Mouse (Mus musculus) urinary bladder, postnatal 25 days (tissue): ENCODE data around the gene Daam2.

ENCODE experiments used
- DNase-seq: peaks from one replicate; pipeline ENCODE4 v3.0.0; 2022; ENCODE audit warnings: low spot score

The Daam2 gene

GRCm38 (mm10) chr17:49531661-49532060 is 32.5 kb downstream of the Daam2 start:
- DNase-seq = no peak

- peak; percentile 19 for DNase-seq
These were observed 33.9 kb downstream of the Daam2 start for GRCm38 (mm10) chr17:49530215-49530614.

GRCm38 (mm10) chr17:49528503-49529205 is 35.5 kb downstream of the Daam2 start:
- no peak for DNase-seq

GRCm38 (mm10) chr17:49528033-49528432 is 36.1 kb downstream of the Daam2 start:
- no peak for DNase-seq

GRCm38 (mm10) chr17:49526566-49526965 is 37.6 kb downstream of the Daam2 start:
- DNase-seq = no peak

- DNase-seq = no peak
These were observed 38.2 kb downstream of the Daam2 start for GRCm38 (mm10) chr17:49525911-49526310.

GRCm38 (mm10) chr17:49524584-49524983 is 39.6 kb downstream of the Daam2 start:
- no peak for DNase-seq

GRCm38 (mm10) chr17:49522435-49522834 is 41.7 kb downstream of the Daam2 start:
- no peak for DNase-seq

GRCm38 (mm10) chr17:49522002-49522401 is 42.1 kb downstream of the Daam2 start:
- DNase-seq = no peak

GRCm38 (mm10) chr17:49520674-49521073 is 43.5 kb downstream of the Daam2 start:
- DNase-seq = no peak

GRCm38 (mm10) chr17:49519576-49520247 is 44.4 kb downstream of the Daam2 start:
- DNase-seq = no peak

GRCm38 (mm10) chr17:49517091-49517490 is 47.1 kb downstream of the Daam2 start:
- no peak for DNase-seq

GRCm38 (mm10) chr17:49515678-49516077 is 48.5 kb downstream of the Daam2 start:
- no peak for DNase-seq

- no peak for DNase-seq
These were observed 49.0 kb downstream of the Daam2 start for GRCm38 (mm10) chr17:49515141-49515540.

GRCm38 (mm10) chr17:49512671-49513085 is 51.5 kb downstream of the Daam2 start:
- no peak for DNase-seq

- DNase-seq = no peak
These were observed 54.7 kb downstream of the Daam2 start for GRCm38 (mm10) chr17:49509431-49509830.

GRCm38 (mm10) chr17:49503246-49503900 is 60.8 kb downstream of the Daam2 start:
- no peak for DNase-seq

GRCm38 (mm10) chr17:49500234-49500633 is 63.9 kb downstream of the Daam2 start:
- no peak for DNase-seq

GRCm38 (mm10) chr17:49499635-49500034 is 64.5 kb downstream of the Daam2 start:
- no peak for DNase-seq

- DNase-seq = no peak
These were observed 66.0 kb downstream of the Daam2 start for GRCm38 (mm10) chr17:49498169-49498568.

- DNase-seq = no peak
These were observed 70.9 kb downstream of the Daam2 start for GRCm38 (mm10) chr17:49493276-49493675.

- DNase-seq = no peak
These were observed 75.0 kb downstream of the Daam2 start for GRCm38 (mm10) chr17:49489098-49489497.

GRCm38 (mm10) chr17:49484435-49484834 is 79.7 kb downstream of the Daam2 start:
- DNase-seq = no peak
